Mouse (Mus musculus): ENCODE data around the gene Arhgef2.

The Arhgef2 gene

DNA sequence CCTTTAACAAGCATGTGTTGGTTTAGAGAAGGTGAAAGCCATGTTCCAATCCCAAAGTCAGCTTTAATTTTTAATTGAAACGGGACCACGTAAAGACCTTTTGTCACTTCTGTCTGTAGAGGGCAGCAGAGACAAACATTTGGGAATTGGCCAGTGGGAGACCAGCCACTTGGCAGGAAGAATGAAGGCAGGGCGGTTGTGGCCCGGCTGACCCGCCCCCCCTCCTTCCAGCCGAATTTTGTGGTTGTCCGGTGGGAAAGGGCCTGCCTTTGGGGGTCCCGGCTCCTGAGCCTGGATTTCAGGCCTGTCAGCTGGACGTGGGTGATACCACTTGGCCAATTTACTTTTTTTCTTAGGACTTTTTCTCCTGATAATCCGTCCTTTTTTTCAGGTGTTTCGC lies 71.6 kb downstream of the Arhgef2 start:
- peak; percentile 74 for DNase-seq (ENCODE audit: low read depth, low spot score)

DNA sequence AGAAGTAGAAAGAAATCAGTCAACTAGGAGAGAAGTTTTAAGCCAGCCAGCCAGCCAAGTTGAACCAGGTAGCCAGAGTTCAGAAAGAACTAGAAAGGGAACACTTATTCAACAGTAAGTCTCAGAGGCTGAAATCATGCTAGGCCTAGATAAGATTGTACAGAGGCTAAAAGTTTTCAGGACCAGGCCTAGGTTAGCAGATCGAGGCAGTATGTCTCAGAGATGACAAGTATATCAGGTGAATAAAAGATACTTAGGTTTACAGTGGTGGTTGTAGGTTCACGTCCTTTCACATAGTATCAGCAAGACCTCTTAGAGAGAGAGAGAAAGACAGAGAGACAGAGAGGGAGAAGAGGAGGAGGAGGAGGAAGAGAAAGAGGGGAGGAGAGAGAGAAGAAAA lies 78.0 kb downstream of the Arhgef2 start:
- DNase-seq (ENCODE audit: low read depth, low spot score): no peak

DNA sequence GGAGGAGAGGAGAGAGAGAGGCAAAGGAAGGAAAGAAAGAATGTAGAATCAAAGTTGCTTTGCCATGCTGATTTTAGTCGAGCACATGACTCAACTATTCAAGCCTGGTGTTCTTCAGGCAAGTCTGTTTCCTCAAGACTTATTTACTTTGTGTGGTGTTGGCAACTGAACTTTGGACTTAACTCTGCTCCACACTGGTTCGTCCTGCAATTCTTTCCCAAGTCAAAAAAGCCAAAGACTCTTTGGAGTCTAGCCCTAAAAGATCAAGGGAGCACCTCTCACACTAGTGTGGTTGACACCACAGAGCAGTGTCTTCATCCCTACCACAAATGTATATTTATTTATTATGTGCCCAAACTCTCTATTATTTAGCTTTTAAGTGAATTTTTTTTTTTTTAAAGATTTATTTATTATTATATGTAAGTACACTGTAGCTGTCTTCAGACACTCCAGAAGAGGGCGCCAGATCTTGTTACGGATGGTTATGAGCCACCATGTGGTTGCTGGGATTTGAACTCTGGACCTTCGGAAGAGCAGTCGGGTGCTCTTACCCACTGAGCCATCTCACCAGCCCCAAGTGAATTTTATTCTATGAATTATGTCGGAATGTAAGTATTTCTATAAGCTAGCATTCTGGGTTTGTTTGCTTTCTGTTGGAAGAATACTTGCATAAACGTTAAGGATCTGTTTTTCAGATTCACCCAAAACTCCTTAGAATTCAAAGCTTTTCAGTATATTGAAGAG lies 78.6 kb downstream of the Arhgef2 start:
- no peak for DNase-seq (ENCODE audit: low read depth, low spot score)

DNA sequence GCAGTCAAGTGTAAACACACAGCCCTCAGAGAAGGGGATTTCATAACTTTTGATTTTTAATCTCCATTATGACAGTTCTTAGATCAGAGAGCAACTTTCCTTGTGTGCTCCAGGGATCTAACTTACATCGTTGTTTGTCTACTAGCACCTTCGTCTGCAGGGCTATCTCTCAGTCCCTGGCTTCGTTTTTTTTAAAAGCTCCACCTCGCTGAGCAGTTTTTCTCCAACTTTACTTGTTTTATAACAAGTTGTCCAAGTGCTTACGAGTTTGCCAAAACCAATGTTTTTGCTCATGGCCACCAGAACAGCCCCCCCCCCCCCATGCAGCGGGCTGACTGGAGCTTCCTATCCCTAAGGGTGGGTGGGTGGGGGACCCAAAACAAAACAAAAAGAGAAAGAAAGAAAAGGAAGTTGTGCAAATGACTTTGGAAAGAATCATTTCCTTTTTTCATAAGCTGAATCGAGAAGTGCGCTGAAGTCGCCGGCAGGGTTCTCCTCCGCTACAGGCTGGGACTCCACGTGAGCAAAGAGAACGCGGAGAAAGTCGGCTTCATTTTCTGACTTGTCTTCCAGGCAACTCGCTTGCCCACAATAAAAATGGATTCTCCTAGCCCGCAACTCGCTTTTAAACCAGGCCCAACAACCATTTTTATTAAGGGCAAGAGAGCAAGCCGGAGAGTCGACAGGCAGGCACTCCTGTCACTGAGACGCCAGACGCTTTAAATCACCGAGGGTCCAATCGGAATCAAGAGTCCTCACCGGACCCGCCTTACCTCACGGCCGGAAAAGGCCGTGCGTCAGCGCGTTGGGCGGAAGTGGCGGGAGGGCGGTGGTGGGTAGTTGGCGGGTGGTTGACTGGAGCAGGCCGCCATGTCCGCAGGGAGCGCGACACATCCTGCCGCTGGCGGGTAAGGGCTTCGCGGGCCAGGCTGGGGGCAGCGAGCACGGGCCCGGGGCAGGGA lies 79.5 kb downstream of the Arhgef2 start, which contains the start of gene Khdc4:
TSS of gene Khdc4 (plus strand) at position 824 of the 962 bp plus-strand sequence.
- peak; percentile 97 for DNase-seq (ENCODE audit: low read depth, low spot score)

DNA sequence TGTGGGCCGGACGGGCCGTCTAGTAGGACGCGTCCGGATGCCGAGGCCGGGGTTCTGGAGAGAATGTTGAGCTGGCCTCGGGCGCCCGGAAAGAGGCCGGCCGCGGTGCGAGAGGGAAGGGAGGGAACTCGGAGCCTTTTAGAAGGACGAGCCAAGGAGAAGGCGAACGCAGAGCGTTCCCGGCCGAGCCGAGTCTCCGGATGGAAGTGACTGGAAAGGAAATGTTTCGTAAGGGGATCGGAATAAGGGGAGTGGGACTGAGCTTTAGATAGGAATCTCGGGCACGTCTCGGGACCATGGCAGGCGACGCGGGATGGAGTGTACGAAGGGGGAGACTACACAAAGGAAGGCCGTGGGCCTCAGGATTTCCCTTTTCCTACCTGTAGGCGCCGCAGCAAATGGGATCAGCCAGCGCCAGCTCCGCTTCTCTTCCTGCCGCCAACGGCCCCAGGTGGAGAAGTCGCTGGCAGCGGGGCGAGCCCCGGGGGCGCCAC lies 80.2 kb downstream of the Arhgef2 start:
- DNase-seq (ENCODE audit: low read depth, low spot score): peak; percentile 7

DNA sequence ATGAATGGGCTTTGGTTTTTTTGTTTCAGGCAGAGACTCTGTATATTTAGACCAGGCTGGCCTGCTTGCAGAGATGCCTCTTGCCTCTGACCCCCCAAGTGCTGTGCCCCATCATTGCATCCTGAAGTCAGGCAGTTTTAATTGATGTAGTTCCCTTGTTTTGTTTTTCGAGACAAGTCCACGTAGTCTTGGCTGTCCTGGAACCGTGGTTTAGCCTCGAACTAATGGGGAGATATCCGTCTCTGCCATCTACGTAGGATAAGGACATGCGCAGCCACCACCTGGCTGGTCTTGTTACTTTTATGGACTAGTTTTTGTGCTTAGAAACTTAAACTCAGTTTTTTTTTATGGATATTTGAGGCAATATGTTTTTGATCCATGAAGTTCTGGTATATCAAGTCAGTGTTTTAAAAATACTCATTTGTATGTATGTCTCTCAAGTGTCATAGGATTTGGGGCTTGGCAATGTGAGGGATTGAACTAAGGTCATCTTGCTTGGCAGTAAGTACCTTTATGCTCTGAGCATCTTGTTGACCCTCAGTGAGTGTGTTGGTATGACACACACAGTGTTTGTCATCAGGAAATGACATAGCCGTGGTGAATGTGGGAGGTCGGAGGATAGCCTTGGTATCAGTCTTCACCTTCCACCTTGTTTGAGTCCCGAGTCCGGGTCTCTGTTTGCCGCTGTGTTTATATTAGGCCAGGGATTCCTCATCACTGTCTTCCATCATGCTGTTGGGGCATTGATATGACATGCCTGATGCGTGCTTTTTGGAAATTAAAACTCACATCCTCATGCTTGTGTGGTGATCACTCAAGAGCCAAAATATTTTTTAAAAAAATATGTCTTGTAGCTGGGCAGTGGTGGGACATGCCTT lies 81.2 kb downstream of the Arhgef2 start:
- DNase-seq (ENCODE audit: low read depth, low spot score): no peak

DNA sequence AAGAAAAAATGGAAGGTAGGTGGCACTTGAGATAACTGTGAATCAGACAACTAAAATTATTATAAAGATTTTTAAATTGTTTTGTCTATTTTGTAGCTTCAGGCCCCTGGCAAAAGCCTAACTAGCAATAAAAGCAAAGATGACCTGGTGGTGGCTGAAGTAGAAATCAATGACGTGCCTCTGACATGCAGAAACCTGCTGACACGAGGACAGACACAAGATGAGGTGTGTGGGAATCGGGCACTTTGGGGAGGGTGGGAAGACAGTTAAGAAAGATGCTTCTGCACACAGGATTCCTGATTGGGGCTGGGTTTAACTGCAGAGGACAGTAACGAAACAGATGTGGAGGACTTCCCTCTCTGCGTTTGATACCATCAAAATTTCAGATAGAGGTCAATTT lies 83.3 kb downstream of the Arhgef2 start:
- DNase-seq (ENCODE audit: low read depth, low spot score): no peak

DNA sequence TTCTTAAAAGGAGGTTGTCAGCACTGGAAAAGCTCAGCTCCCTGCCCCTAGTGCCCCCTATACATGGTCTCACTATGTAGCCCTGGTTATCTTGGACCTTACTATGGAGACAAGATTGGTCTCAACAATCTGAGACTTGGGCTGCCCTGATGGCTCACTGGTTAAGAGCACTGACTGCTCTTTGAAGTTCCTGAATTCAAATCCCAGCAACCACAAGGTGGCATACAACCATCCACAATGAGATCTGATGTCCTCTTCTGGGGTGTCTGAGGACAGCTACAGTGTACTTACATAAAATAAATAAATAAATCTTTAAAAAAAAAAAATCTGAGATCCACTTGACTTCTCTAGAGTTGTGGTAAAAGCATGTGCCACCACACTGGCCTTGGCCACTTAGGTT lies 89.8 kb downstream of the Arhgef2 start:
- DNase-seq (ENCODE audit: low read depth, low spot score): no peak

All from skeletal muscle tissue, adult 2 months (tissue).